Mouse (Mus musculus) forebrain, embryonic 16.5 days (tissue): ENCODE data around the gene Wnt9a. TPM values are rescaled to one million over a fixed set of nuclear protein-coding genes. Genes with fewer than 3 reads are reported as not detected.

Experiments used
- ATAC-seq: fragments of 200-750 bp; cut with Nextera tagmentation; 2 replicates; pipeline ENCODE4 v1.8.0; 2017; ENCODE audit warnings: mild to moderate bottlenecking, moderate library complexity
- H3K27ac ChIP-seq: fragments of 300-500 bp; sonication (generic); 2 replicates; pipeline ENCODE4 v1.5.1; 2014; ENCODE audit warnings: low read length, control low read depth
- H3K27me3 ChIP-seq: fragments of 300-500 bp; sonication (generic); replicated peaks from 2 replicates; pipeline ENCODE4 v1.6.1; 2014; ENCODE audit warnings: low read length; ENCODE audit not compliant: control insufficient read depth, insufficient read depth
- H3K36me3 ChIP-seq: fragments of 300-500 bp; sonication (generic); 2 replicates; pipeline ENCODE4 v1.6.1; 2014; ENCODE audit not compliant: control insufficient read depth, insufficient read depth
- H3K4me1 ChIP-seq: fragments of 300-500 bp; sonication (generic); replicated peaks from 2 replicates; pipeline ENCODE4 v1.6.1; 2014; ENCODE audit warnings: low read length; ENCODE audit not compliant: control insufficient read depth, insufficient read depth
- H3K4me2 ChIP-seq: fragments of 300-500 bp; sonication (generic); 2 replicates; pipeline ENCODE4 v1.6.1; 2014; ENCODE audit warnings: mild to moderate bottlenecking, low read length, control low read depth
- H3K4me3 ChIP-seq: fragments of 300-500 bp; sonication (generic); replicated peaks from 2 replicates; pipeline ENCODE4 v1.5.1; 2014; ENCODE audit warnings: mild to moderate bottlenecking, low read length, control low read depth
- H3K9ac ChIP-seq: fragments of 300-500 bp; sonication (generic); replicated peaks from 2 replicates; pipeline ENCODE4 v1.6.1; 2014; ENCODE audit warnings: low read depth, low read length, control low read depth
- H3K9me3 ChIP-seq: fragments of 300-500 bp; sonication (generic); 2 replicates; pipeline ENCODE4 v1.6.1; 2016; ENCODE audit warnings: low read length; ENCODE audit not compliant: control insufficient read depth
- whole genome bisulfite sequencing: fragments of 180-500 bp; shearing (Covaris S2); extraction: QIAGEN DNeasy Blood & Tissue Kit; methylation state at CpG from one replicate; pipeline ENCODE4 v1.1.7; 2014; 5-methylcytosine and 5-hydroxymethylcytosine counted together
- polyA plus RNA-seq: library from polyadenylated mRNA; unstranded; fragments of >200 nt; fragmentation: Nextera tagmentation; extraction: Ambion mirVana; gene quantifications from 2 replicates; pipeline ENCODE4 v1.2.1, GENCODE M21; 2015

Wnt9a gene
- polyA plus RNA-seq, 1 experiment from 2014 or later = 1.5 TPM

DNA sequence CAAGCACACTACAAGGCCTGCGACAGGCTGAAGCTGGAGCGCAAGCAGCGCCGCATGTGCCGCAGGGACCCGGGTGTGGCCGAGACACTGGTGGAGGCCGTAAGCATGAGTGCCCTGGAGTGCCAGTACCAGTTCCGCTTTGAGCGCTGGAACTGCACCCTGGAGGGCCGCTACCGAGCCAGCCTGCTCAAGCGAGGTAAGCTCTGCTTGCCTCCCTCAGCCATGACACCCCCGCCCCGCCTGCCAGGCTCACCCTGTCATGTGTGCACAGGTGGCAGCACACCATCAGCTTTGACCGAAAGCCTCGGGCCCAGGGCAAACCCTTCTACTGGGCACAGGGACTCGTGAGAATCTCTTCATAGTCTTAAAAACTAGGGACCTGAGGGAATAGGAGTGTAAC lies 20.9 kb downstream of the Wnt9a start:
- H3K4me3 ChIP-seq = no peak overlapping the region
- no peaks in the 10 kb centered on the region for H3K9me3 ChIP-seq
- ATAC-seq = no peak
- H3K27ac ChIP-seq = no peak overlapping the region
- H3K4me1 ChIP-seq = no peaks in the 10 kb centered on the region; the same call in 1 of the 2 replicates
- no peaks in the 10 kb centered on the region for H3K36me3 ChIP-seq
- 87% methylated on average over 18 of the region's 18 CpGs for WGBS
- H3K4me2 ChIP-seq = no peak overlapping the region
- no peak overlapping the region for H3K9ac ChIP-seq
- no peaks in the 10 kb centered on the region for H3K27me3 ChIP-seq

DNA sequence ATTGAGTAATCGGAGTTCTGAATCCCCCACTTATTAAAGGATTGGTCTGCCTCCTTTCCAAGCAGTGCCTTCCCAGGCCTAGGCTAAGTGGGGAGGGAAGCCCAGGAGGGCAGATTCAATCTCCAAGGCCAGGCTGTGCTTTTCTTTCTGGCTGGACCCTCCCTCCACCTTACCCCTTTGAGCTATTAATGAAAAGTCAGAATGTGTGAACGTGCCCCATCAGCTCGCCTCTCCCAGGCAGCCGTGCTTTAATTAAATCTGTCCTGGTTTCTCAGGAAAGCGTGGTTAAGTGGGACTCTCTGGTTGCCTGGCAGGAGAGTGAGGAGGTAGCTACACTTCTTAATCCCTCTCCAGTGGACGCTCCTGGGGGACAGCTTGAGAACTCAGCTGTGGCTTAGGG lies 22.9 kb downstream of the Wnt9a start:
- H3K27ac ChIP-seq = no peak overlapping the region
- no peaks in the 10 kb centered on the region for H3K9me3 ChIP-seq
- ATAC-seq = no peak
- H3K27me3 ChIP-seq = no peaks in the 10 kb centered on the region
- H3K9ac ChIP-seq = no peak overlapping the region
- H3K4me1 ChIP-seq = no peaks in the 10 kb centered on the region; the same call in 1 of the 2 replicates
- H3K4me3 ChIP-seq = no peak overlapping the region
- no peaks in the 10 kb centered on the region for H3K36me3 ChIP-seq
- WGBS = 11% methylated on average over 6 of the region's 6 CpGs
- H3K4me2 ChIP-seq = no peak overlapping the region

DNA sequence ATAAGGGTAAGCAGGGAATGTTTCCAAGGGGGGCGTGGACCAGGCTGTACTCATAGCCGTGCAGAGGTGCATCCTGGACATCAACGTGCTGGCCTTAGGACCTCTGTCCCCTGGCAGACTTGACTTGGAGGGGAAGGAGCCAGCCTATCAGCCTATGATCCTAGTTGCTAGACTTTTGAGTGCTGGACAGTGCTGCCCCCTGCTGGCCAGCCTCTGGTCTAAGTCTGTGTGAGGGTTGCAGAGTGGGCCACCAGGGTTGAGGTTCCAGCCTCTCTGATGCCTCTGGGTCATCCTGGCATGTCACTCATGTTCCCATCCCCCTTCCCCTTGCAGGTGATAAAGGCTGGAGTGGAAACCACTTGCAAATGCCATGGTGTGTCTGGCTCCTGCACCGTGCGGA lies 23.8 kb downstream of the Wnt9a start:
- H3K27ac ChIP-seq = no peak overlapping the region
- H3K36me3 ChIP-seq = no peaks in the 10 kb centered on the region
- WGBS = 44% methylated on average over 5 of the region's 5 CpGs
- no peaks in the 10 kb centered on the region for H3K9me3 ChIP-seq
- H3K4me3 ChIP-seq = no peak overlapping the region
- no peak overlapping the region for H3K9ac ChIP-seq
- no peaks in the 10 kb centered on the region for H3K27me3 ChIP-seq
- ATAC-seq = no peak
- no peak overlapping the region for H3K4me2 ChIP-seq
- H3K4me1 ChIP-seq = no peaks in the 10 kb centered on the region; the same call in 1 of the 2 replicates

DNA sequence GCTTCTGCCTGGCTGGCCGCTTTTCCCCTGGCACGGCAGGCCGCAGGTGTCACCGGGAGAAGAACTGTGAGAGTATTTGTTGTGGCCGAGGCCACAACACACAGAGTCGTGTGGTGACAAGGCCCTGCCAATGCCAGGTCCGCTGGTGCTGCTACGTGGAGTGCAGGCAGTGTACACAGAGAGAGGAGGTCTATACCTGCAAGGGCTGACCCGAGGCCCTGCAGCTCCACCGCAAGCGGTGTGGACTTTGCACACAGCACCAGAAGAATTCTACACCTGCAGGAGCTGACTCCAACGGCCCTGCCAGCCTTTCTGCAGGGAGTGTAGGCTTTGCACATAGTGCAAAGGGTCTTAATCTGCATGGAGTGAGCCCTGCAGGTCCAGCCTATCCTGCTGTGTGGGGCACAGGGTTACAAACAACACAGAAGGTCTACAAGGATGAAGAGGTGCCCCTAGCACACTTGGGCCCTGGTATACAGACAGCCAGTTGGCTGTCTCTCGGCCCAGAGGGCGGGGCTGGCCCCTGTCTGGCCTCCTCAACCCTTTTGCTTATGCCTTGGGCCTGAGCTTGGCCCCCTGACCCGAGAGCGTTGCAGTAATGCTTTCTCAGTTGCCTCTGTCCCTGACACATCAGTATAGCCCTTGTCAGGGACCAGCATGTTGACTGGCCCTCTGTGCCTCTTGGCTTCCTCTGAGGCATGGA lies 24.6 kb downstream of the Wnt9a start:
- no peak overlapping the region for H3K4me3 ChIP-seq
- no peaks in the 10 kb centered on the region for H3K27me3 ChIP-seq
- H3K9me3 ChIP-seq = no peaks in the 10 kb centered on the region
- whole genome bisulfite sequencing = 79% methylated on average over 16 of the region's 16 CpGs
- ATAC-seq = no peak
- H3K27ac ChIP-seq = no peak overlapping the region
- H3K4me1 ChIP-seq = no peaks in the 10 kb centered on the region; the same call in 1 of the 2 replicates
- H3K9ac ChIP-seq = no peak overlapping the region
- H3K4me2 ChIP-seq = no peak overlapping the region
- no peaks in the 10 kb centered on the region for H3K36me3 ChIP-seq

DNA sequence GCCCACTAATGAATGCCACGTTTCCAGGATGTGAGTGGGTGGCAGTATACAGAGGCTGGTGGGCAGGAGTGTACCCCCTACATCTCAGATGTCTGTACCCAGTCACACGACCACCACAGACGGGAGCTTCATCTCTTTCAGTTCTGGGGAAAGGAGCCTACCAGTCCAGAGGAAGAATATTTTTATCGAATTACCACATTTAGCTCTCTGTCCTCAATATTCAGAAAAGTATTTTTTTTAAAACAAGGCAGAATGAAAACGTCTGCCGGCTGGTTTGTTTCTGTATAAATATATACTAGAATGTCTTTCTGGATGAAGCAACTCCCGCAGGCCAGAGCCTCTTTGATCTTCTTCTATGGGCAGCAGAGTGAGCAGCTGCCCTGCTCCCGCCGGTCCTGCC lies 26.2 kb downstream of the Wnt9a start:
- Histone ChIP-seq H3K9ac (no peak overlapping the region), H3K9me3 (no peaks in the 10 kb centered on the region), H3K36me3 (no peaks in the 10 kb centered on the region), H3K27ac (no peak overlapping the region), H3K4me1 (no peaks in the 10 kb centered on the region; the same call in 1 of the 2 replicates), H3K4me3 (no peak overlapping the region), H3K27me3 (no peaks in the 10 kb centered on the region), H3K4me2 (no peak overlapping the region)
- WGBS = 29% methylated on average over 9 of the region's 9 CpGs
- ATAC-seq = no peak

DNA sequence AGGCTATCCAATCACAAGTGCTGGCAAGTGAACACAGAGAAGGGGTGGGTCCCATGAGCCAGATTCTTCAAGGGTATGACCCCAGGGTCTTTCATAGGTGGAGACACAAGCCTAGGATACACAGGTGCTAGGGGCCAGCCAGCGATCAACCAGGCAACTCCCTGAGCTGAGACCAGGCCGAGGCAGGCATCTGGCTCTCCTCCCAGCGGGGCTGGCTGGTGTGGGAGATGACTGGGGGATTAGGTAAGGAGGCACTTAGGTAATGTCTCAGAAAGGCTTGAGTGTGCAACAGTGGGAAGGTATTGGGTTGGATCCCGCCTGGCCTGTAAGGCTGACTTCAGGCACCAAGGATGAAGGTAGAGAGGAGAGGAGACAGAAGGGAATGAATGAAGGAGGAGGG lies 28.4 kb downstream of the Wnt9a start:
- H3K4me3 ChIP-seq = no peak overlapping the region
- no peaks in the 10 kb centered on the region for H3K4me1 ChIP-seq
- H3K4me2 ChIP-seq = no peak overlapping the region
- no peaks in the 10 kb centered on the region for H3K9me3 ChIP-seq
- no peaks in the 10 kb centered on the region for H3K27me3 ChIP-seq
- H3K9ac ChIP-seq = no peak overlapping the region
- no peaks in the 10 kb centered on the region for H3K36me3 ChIP-seq
- no peak overlapping the region for H3K27ac ChIP-seq
- ATAC-seq = no peak
- WGBS = 79% methylated on average over 4 of the region's 4 CpGs

DNA sequence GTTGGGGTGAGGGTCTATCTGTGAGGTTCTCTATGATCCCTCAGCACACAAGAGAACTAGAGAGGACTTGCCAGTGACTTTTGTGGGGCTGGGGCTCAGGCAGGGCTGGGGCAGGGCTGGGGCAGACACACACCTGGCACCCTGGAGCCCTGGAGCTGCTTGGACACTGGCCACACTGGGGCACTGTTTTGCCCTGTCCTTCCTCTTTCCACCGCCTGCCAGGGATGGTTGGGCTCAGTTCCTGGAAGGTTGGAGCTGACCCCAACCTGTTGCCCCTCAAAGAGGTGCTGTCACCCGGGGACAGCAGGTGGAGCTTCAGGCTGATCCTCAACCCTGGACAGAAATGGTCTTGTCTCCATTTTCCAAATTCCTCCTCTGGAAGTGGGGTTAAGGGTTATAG lies 29.2 kb downstream of the Wnt9a start:
- no peak for ATAC-seq
- whole genome bisulfite sequencing = 50% methylated on average over 2 of the region's 2 CpGs

DNA sequence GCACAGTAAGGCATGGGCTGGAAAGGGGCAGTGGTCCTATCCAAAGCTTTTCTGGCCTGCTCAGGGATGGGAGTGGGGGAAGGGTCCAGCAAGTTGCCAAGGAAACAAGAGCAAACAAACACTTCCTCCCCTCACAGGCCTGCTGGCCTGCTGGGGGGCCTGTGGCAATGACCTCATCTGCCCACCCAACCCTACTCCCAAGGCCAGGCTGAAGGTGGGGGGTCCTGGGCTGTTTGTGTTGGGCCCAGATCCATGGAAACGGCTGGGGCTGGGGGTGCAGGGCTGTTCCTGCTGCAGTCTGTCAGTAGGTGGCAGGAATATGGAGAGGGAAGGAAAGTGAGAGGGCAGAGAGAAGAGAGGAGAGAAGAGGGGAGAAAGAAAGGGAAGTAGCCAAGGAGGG lies 29.7 kb downstream of the Wnt9a start:
- Histone ChIP-seq H3K4me3 (no peak overlapping the region), H3K27ac (no peak overlapping the region), H3K27me3 (no peaks in the 10 kb centered on the region), H3K9me3 (no peaks in the 10 kb centered on the region), H3K36me3 (no peaks in the 10 kb centered on the region), H3K9ac (no peak overlapping the region), H3K4me2 (no peak overlapping the region), H3K4me1 (no peaks in the 10 kb centered on the region)
- ATAC-seq = no peak
- WGBS = 10% methylated on average over 1 of the region's 1 CpGs

More for the DNA sequence above, 29.2 kb downstream of the Wnt9a start:
- no peaks in the 10 kb centered on the region for H3K4me1 ChIP-seq
- H3K9me3 ChIP-seq = no peaks in the 10 kb centered on the region
- H3K4me2 ChIP-seq = no peak overlapping the region
- no peak overlapping the region for H3K9ac ChIP-seq
- H3K27ac ChIP-seq = no peak overlapping the region
- H3K4me3 ChIP-seq = no peak overlapping the region
- no peaks in the 10 kb centered on the region for H3K27me3 ChIP-seq
- no peaks in the 10 kb centered on the region for H3K36me3 ChIP-seq

DNA sequence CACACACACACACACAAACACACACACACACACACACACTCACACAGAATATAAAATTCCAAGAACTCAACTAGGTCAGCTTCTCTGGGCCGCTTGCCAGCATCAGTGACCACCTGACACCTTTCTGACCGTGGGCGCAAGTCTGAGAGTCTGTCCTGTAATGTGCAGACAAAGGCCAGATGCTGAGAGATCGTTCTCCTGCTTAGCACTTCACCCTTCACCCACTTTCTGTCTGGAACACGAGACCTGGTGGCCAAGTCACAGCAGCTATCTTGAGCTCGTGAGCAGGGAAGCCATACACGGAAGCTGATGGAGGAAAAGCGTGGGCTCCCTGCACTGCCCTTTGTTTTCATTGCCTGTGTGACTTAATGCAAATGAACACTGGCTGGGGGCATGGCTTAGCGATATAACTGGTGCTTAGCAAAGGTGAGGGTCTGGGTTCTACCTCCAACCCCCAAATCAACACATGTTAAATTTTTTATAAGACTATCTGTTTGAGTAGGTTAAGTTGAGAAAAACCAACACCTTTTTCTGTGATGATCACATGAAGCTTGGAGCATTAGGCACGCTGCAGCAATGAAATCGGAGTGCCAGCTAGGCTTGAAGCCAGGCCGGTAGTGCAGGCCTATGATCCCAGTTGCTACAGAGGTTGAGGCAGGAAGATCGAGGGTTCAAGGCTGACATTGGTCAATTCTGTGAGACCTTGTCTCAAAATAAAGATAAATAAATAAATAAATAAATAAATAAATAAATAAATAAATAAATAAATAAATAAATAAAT lies 31.4 kb downstream of the Wnt9a start:
- Histone ChIP-seq H3K4me2 (no peak overlapping the region), H3K4me3 (no peak overlapping the region), H3K9ac (no peak overlapping the region), H3K36me3 (no peaks in the 10 kb centered on the region), H3K9me3 (no peaks in the 10 kb centered on the region), H3K27me3 (no peaks in the 10 kb centered on the region), H3K4me1 (no peaks in the 10 kb centered on the region), H3K27ac (no peak overlapping the region)
- WGBS = 66% methylated on average over 13 of the region's 13 CpGs
- ATAC-seq = no peak
